Mouse (Mus musculus) MEL (cell line): ENCODE data around the gene Dlx1. TPM values are rescaled to one million over a fixed set of nuclear protein-coding genes. Genes with fewer than 3 reads are reported as not detected.

Experiments used
- DNase-seq: peaks from one replicate; pipeline ENCODE4 v3.0.0; 2011; ENCODE audit warnings: low read depth, low spot score
- H3K27ac ChIP-seq: 2 replicates; pipeline ENCODE4 v1.5.1; 2012; ENCODE audit warnings: low read depth, mild to moderate bottlenecking, control low read depth, low read length, moderate library complexity; ENCODE audit not compliant: control insufficient read depth
- H3K27me3 ChIP-seq, 2 experiments: fragments of 150-350 bp in 1 of 2; sonication (generic) in 1 of 2; 2 replicates each; pipeline ENCODE4 v1.6.1; 2012; ENCODE audit warnings: low read length in 2 of 2, mild to moderate bottlenecking in 2 of 2, improper control_type of control experiment in 1 of 2, moderate library complexity in 1 of 2; ENCODE audit not compliant: insufficient read depth in 2 of 2, control insufficient read depth in 1 of 2
- H3K36me3 ChIP-seq, 2 experiments: 2 replicates each; pipeline ENCODE4 v1.6.1; 2012 to 2014; ENCODE audit warnings: low read length in 2 of 2, improper control_type of control experiment in 1 of 2, inconsistent platforms in 1 of 2, mild to moderate bottlenecking in 1 of 2; ENCODE audit not compliant: insufficient read depth in 2 of 2, control insufficient read depth in 1 of 2
- H3K4me1 ChIP-seq, 2 experiments: fragments of 150-350 bp in 1 of 2; sonication (generic) in 1 of 2; 2 replicates each; pipeline ENCODE4 v1.6.1; 2012; ENCODE audit warnings: low read length in 2 of 2, improper control_type of control experiment in 1 of 2, mild to moderate bottlenecking in 1 of 2; ENCODE audit not compliant: insufficient read depth in 2 of 2, control insufficient read depth in 1 of 2
- H3K4me3 ChIP-seq, 2 experiments: fragments of 150-350 bp in 1 of 2; sonication (generic) in 1 of 2; 2 replicates each; pipeline ENCODE4 v1.5.1; 2012; ENCODE audit warnings: low read depth in 2 of 2, low read length in 2 of 2, mild to moderate bottlenecking in 2 of 2, moderate library complexity in 2 of 2, control low read depth in 1 of 2, improper control_type of control experiment in 1 of 2; ENCODE audit not compliant: control insufficient read depth in 1 of 2, insufficient read depth in 1 of 2
- H3K79me2 ChIP-seq: 2 replicates; pipeline ENCODE4 v1.6.1; 2012; ENCODE audit warnings: mild to moderate bottlenecking, low read length, moderate library complexity; ENCODE audit not compliant: control insufficient read depth, poor library complexity, insufficient read depth
- H3K9ac ChIP-seq: 2 replicates; pipeline ENCODE4 v1.6.1; 2012; ENCODE audit warnings: low read depth, mild to moderate bottlenecking, control low read depth, low read length, moderate library complexity; ENCODE audit not compliant: control insufficient read depth, poor library complexity, severe bottlenecking
- H3K9me3 ChIP-seq: fragments of 150-350 bp; sonication (generic); replicated peaks from 2 replicates; pipeline ENCODE4 v1.6.1; 2012; ENCODE audit warnings: mild to moderate bottlenecking, low read length, improper control_type of control experiment, moderate library complexity; ENCODE audit not compliant: insufficient read depth
- CHD1 ChIP-seq: IDR thresholded peaks from 2 replicates; pipeline ENCODE4 v1.6.1; 2012; ENCODE audit warnings: low read depth, mild to moderate bottlenecking, inconsistent platforms, low read length, improper control_type of control experiment
- CHD2 ChIP-seq: IDR thresholded peaks from 2 replicates; pipeline ENCODE4 v1.6.1; 2011; ENCODE audit warnings: low read length, improper control_type of control experiment
- GABPA ChIP-seq: IDR thresholded peaks from 2 replicates; pipeline ENCODE4 v1.6.1; 2012; ENCODE audit warnings: low read depth, mild to moderate bottlenecking, inconsistent platforms, low read length, improper control_type of control experiment, moderate library complexity
- GATA1 ChIP-seq: IDR thresholded peaks from 2 replicates; pipeline ENCODE4 v1.6.1; 2011; ENCODE audit warnings: low read depth, low read length, improper control_type of control experiment
- HCFC1 ChIP-seq: IDR thresholded peaks from 2 replicates; pipeline ENCODE4 v1.6.1; 2012; ENCODE audit warnings: low read depth, mild to moderate bottlenecking, inconsistent platforms, low read length, improper control_type of control experiment, moderate library complexity
- MAFK ChIP-seq: IDR thresholded peaks from 2 replicates; pipeline ENCODE4 v1.6.1; 2011; ENCODE audit warnings: low read depth, mild to moderate bottlenecking, low read length, improper control_type of control experiment, borderline replicate concordance
- MAZ ChIP-seq: IDR thresholded peaks from 2 replicates; pipeline ENCODE4 v1.6.1; 2012; ENCODE audit warnings: low read depth, mild to moderate bottlenecking, inconsistent platforms, low read length, improper control_type of control experiment
- MYC ChIP-seq: IDR thresholded peaks from 2 replicates; pipeline ENCODE4 v1.6.1; 2011; ENCODE audit warnings: low read depth, mild to moderate bottlenecking, low read length, improper control_type of control experiment, moderate library complexity
- NRF1 ChIP-seq: IDR thresholded peaks from 2 replicates; pipeline ENCODE4 v1.6.1; 2014; ENCODE audit warnings: low read depth, mild to moderate bottlenecking, inconsistent platforms, low read length, improper control_type of control experiment, moderate library complexity; ENCODE audit not compliant: poor library complexity, insufficient read depth, severe bottlenecking
- POLR2A ChIP-seq, 2 experiments: IDR thresholded peaks; 2 replicates each; pipeline ENCODE4 v1.6.1; 2011 to 2012; ENCODE audit warnings: low read length in 2 of 2, mild to moderate bottlenecking in 2 of 2, control low read depth in 1 of 2, improper control_type of control experiment in 1 of 2, low read depth in 1 of 2, moderate library complexity in 1 of 2; ENCODE audit not compliant: control insufficient read depth in 1 of 2, insufficient read depth in 1 of 2, poor library complexity in 1 of 2
- SMC3 ChIP-seq: IDR thresholded peaks from 2 replicates; pipeline ENCODE4 v1.6.1; 2011; ENCODE audit warnings: low read depth, low read length, improper control_type of control experiment
- TBP ChIP-seq: IDR thresholded peaks from 2 replicates; pipeline ENCODE4 v1.8.0; 2011; ENCODE audit warnings: low read depth, low read length, improper control_type of control experiment
- TCF12 ChIP-seq: IDR thresholded peaks from 2 replicates; pipeline ENCODE4 v1.6.1; 2014; ENCODE audit warnings: low read depth, mild to moderate bottlenecking, inconsistent platforms, low read length, improper control_type of control experiment, moderate library complexity
- ZKSCAN1 ChIP-seq: IDR thresholded peaks from 2 replicates; pipeline ENCODE4 v1.6.1; 2012; ENCODE audit warnings: low read depth, mild to moderate bottlenecking, inconsistent platforms, low read length, improper control_type of control experiment, moderate library complexity
- ZMIZ1 ChIP-seq: IDR thresholded peaks from 2 replicates; pipeline ENCODE4 v1.6.1; 2012; ENCODE audit warnings: low read depth, mild to moderate bottlenecking, inconsistent platforms, low read length, improper control_type of control experiment, moderate library complexity
- ZNF384 ChIP-seq: IDR thresholded peaks from 2 replicates; pipeline ENCODE4 v1.6.1; 2012; ENCODE audit warnings: low read depth, mild to moderate bottlenecking, inconsistent platforms, low read length, improper control_type of control experiment
- polyA plus RNA-seq, 2 experiments: library from polyadenylated mRNA; stranded (reverse) in 1 of 2; unstranded in 1 of 2; fragments of >175 nt in 1 of 2; fragments of >200 nt in 1 of 2; gene quantifications; 2 replicates each; pipeline versions ENCODE4 v1.2.1 to v1.2.4; 2012; ENCODE audit warnings: low replicate concordance in 2 of 2, low read depth in 1 of 2; ENCODE audit not compliant: insufficient read length in 2 of 2, insufficient read depth in 1 of 2, missing spikeins in 1 of 2
- total RNA-seq: library from RNA; depleted of rRNA; stranded (reverse); fragments of 300-350 nt; gene quantifications from 2 replicates; pipeline ENCODE4 v1.2.3, GENCODE M21; 2012

Dlx1 gene
- total and polyA plus RNA-seq, 3 experiments: 3.4 to 11.8 TPM; not detected in 1

GRCm38 (mm10) chr2:71534242-71535052, 6.5 kb downstream of the Dlx1 start:
- H3K4me1 ChIP-seq: peaks cover 0 to 3% of the 10 kb centered on the region in 2 experiments; a peak in 1 of 4 replicates
- TF ChIP-seq TCF12: no peak
- TF ChIP-seq POLR2A (IDR thresholded peaks at IDR 0.05; ENCODE audit: control insufficient read depth in 1 of 2, insufficient read depth in 1 of 2, low read depth in 1 of 2, low read length in 2 of 2, poor library complexity in 1 of 2): no peak
- TF ChIP-seq ZKSCAN1: no peak
- TF ChIP-seq ZNF384: no peak
- no peak for TF ChIP-seq CHD1
- TF ChIP-seq CHD2: no peak
- TF ChIP-seq GABPA: no peak
- TF ChIP-seq MAZ: no peak
- TF ChIP-seq HCFC1: no peak
- TF ChIP-seq GATA1: no peak
- no peak for TF ChIP-seq TBP
- TF ChIP-seq ZMIZ1: no peak
- TF ChIP-seq, all 39 proteins: peak for 0

GRCm38 (mm10) chr2:71540611-71541417, 12.9 kb downstream of the Dlx1 start:
- no peak overlapping the region for H3K4me3 ChIP-seq
- H3K36me3 ChIP-seq: peaks cover 0 to 12% of the 10 kb centered on the region in 2 experiments; a peak in 2 of 4 replicates
- H3K4me1 ChIP-seq: peaks cover 9 to 16% of the 10 kb centered on the region in 2 experiments; a peak in 3 of 4 replicates

More at GRCm38 (mm10) chr2:71534242-71535052, 6.5 kb downstream of the Dlx1 start:
- H3K27ac ChIP-seq: no peak overlapping the region
- H3K4me3 ChIP-seq: no peak overlapping the region
- H3K27me3 ChIP-seq: no peaks in the 10 kb centered on the region
- peaks cover 0 to 4% of the 10 kb centered on the region in 2 experiments; a peak in 2 of 4 replicates for H3K36me3 ChIP-seq
- no peaks in the 10 kb centered on the region for H3K9me3 ChIP-seq
- no peak overlapping the region for H3K9ac ChIP-seq
- no peak for DNase-seq
- peaks cover 3% of the 10 kb centered on the region; the same call in 1 of the 2 replicates for H3K79me2 ChIP-seq

More at GRCm38 (mm10) chr2:71540611-71541417, 12.9 kb downstream of the Dlx1 start:
- no peaks in the 10 kb centered on the region for H3K79me2 ChIP-seq
- DNase-seq: no peak
- no peak overlapping the region for H3K9ac ChIP-seq
- no peaks in the 10 kb centered on the region for H3K27me3 ChIP-seq
- H3K9me3 ChIP-seq: no peaks in the 10 kb centered on the region
- TF ChIP-seq MAFK (no peak), SMC3 (no peak), MYC (no peak), NRF1 (no peak)
- H3K27ac ChIP-seq: no peak overlapping the region
